40 mouse cellular contexts compared by ENCODE assay signal in genomic region chr11:98675829-98676363, GRCm38 (mm10). TPM values are rescaled to one million over a fixed set of nuclear protein-coding genes. Genes with fewer than 3 reads are reported as not detected.
"Had no signal": no experiment of that assay in that cellular context is flagged by ENCODE, and none has a peak within 500 bp of the region (broad histone marks: within the 10 kb centered on the region; RNA-seq: fewer than 3 reads in every experiment).

No protein-coding gene starts in this region.

- ATAC-seq: hindbrain, embryonic 16.5 days; inflammation-experienced regulatory T-cells, adult 6 months; intestine, embryonic 15.5 days; intestine, postnatal 0 days; liver, embryonic 12.5 days had no signal

- DNase-seq: gastrocnemius, postnatal 14 days; gastrocnemius, postnatal 36 days; heart, adult 18-20 months; heart, postnatal 14 days; heart, postnatal 36 days; kidney, adult 2 months; kidney, adult 9 months; kidney, postnatal 14 days; kidney, postnatal 36 days; layer of hippocampus, adult 9-11 months; layer of hippocampus, postnatal 36 days; left cerebral cortex, postnatal 4 days had no signal

- H3K36me3 ChIP-seq: heart, embryonic 10.5 days; heart, embryonic 12.5 days; heart, embryonic 15.5 days; hindbrain, embryonic 12.5 days; intestine, embryonic 15.5 days; kidney, embryonic 15.5 days; limb, embryonic 12.5 days; limb, embryonic 15.5 days; liver, embryonic 12.5 days had no signal

- H3K9me3 ChIP-seq: heart, embryonic 10.5 days; heart, embryonic 12.5 days; heart, embryonic 15.5 days; hindbrain, embryonic 12.5 days; intestine, embryonic 15.5 days; kidney, embryonic 15.5 days; limb, embryonic 12.5 days; limb, embryonic 15.5 days; liver, embryonic 12.5 days had no signal

- H3K4me1 ChIP-seq: heart, embryonic 15.5 days; hindbrain, embryonic 12.5 days; intestine, embryonic 15.5 days; limb, embryonic 12.5 days; limb, embryonic 15.5 days had no signal

- H3K27ac ChIP-seq: heart, embryonic 10.5 days; heart, embryonic 15.5 days; hindbrain, embryonic 12.5 days; hindbrain, embryonic 14.5 days; intestine, embryonic 15.5 days; kidney, embryonic 15.5 days; layer of hippocampus, adult 2 months; limb, embryonic 12.5 days; limb, embryonic 15.5 days; liver, embryonic 12.5 days; liver, embryonic 14.5 days had no signal

- H3K27me3 ChIP-seq: intestine, embryonic 15.5 days; limb, embryonic 15.5 days had no signal

- H3K4me2 ChIP-seq: heart, embryonic 12.5 days; heart, embryonic 15.5 days; hindbrain, embryonic 12.5 days; hindbrain, embryonic 14.5 days; intestine, embryonic 15.5 days; kidney, embryonic 15.5 days; limb, embryonic 12.5 days; limb, embryonic 15.5 days; liver, embryonic 12.5 days had no signal

- H3K9ac ChIP-seq: heart, embryonic 12.5 days; heart, embryonic 15.5 days; hindbrain, embryonic 12.5 days; hindbrain, embryonic 14.5 days; intestine, embryonic 15.5 days; kidney, embryonic 15.5 days; limb, embryonic 12.5 days; limb, embryonic 15.5 days; liver, embryonic 12.5 days; liver, embryonic 14.5 days had no signal

- H3K4me3 ChIP-seq: heart, embryonic 10.5 days; heart, embryonic 12.5 days; heart, embryonic 15.5 days; hindbrain, embryonic 12.5 days; intestine, embryonic 15.5 days; kidney, embryonic 15.5 days; layer of hippocampus, adult 2 months; limb, embryonic 12.5 days; limb, embryonic 15.5 days; liver, embryonic 12.5 days had no signal

RNA-seq across cellular contexts. Expression of gene Gsdma, which starts 11.7 kb away (rescaled TPM):
- total RNA-seq: heart, postnatal 14 days; heart, postnatal 36 days; hematopoietic stem cell, adult 5-6 weeks; layer of hippocampus, adult 2 months; layer of hippocampus, postnatal 14 days; layer of hippocampus, postnatal 36 days; left cerebral cortex, adult 8-10 months; left cerebral cortex, postnatal 25 days; left cerebral cortex, postnatal 4 days; liver, adult 2 months had no signal
- polyA plus RNA-seq: heart, embryonic 10.5 days; heart, embryonic 12.5 days; heart, embryonic 15.5 days; heart, postnatal 0 days; hindbrain, embryonic 12.5 days; hindbrain, embryonic 14.5 days; inflammation-experienced regulatory T-cells, adult 6 months; kidney, adult 2 months; limb, embryonic 12.5 days; liver, adult 2 months; liver, embryonic 12.5 days had no signal

RNA-seq across cellular contexts. Expression of gene Csf3, which starts 25.2 kb away (rescaled TPM):
- total RNA-seq: gastrocnemius, adult 18-20 months; gastrocnemius, adult 8-10 months; gastrocnemius, postnatal 14 days; gastrocnemius, postnatal 36 days; heart, adult 18-20 months; heart, adult 8-10 months; heart, postnatal 14 days; heart, postnatal 36 days; hematopoietic stem cell, adult 5-6 weeks; layer of hippocampus, adult 2 months; layer of hippocampus, postnatal 14 days; layer of hippocampus, postnatal 36 days; left cerebral cortex, adult 18-20 months; left cerebral cortex, adult 8-10 months; left cerebral cortex, postnatal 10 days; left cerebral cortex, postnatal 25 days; left cerebral cortex, postnatal 4 days; liver, adult 2 months had no signal
- polyA plus RNA-seq: heart, embryonic 10.5 days; heart, embryonic 12.5 days; heart, embryonic 15.5 days; heart, postnatal 0 days; hindbrain, embryonic 12.5 days; hindbrain, embryonic 14.5 days; hindbrain, embryonic 16.5 days; inflammation-experienced regulatory T-cells, adult 6 months; intestine, embryonic 15.5 days; kidney, adult 2 months; kidney, embryonic 15.5 days; limb, embryonic 12.5 days; liver, embryonic 12.5 days; liver, embryonic 14.5 days; liver, embryonic 16.5 days had no signal

RNA-seq across cellular contexts. Expression of gene Gsdma2, which starts 29.3 kb away (rescaled TPM):
- total RNA-seq: gastrocnemius, postnatal 14 days; heart, adult 18-20 months; heart, postnatal 36 days; hematopoietic stem cell, adult 5-6 weeks; layer of hippocampus, adult 2 months; layer of hippocampus, postnatal 14 days; layer of hippocampus, postnatal 36 days; left cerebral cortex, adult 18-20 months; left cerebral cortex, adult 8-10 months; left cerebral cortex, postnatal 10 days; left cerebral cortex, postnatal 25 days; left cerebral cortex, postnatal 4 days; liver, adult 2 months had no signal
- polyA plus RNA-seq: gonadal fat pad, adult 2 months; heart, embryonic 10.5 days; heart, embryonic 12.5 days; heart, embryonic 15.5 days; heart, postnatal 0 days; hindbrain, embryonic 12.5 days; hindbrain, embryonic 14.5 days; hindbrain, embryonic 16.5 days; inflammation-experienced regulatory T-cells, adult 6 months; kidney, adult 2 months; kidney, embryonic 15.5 days; limb, embryonic 12.5 days; limb, embryonic 15.5 days; liver, adult 2 months; liver, embryonic 12.5 days; liver, embryonic 14.5 days; liver, embryonic 16.5 days had no signal

RNA-seq across cellular contexts. Expression of gene Gsdma3, which starts 49.7 kb away (rescaled TPM):
- total RNA-seq: hematopoietic stem cell, adult 5-6 weeks; layer of hippocampus, adult 2 months; layer of hippocampus, postnatal 14 days; left cerebral cortex, adult 18-20 months; left cerebral cortex, postnatal 25 days; left cerebral cortex, postnatal 4 days; liver, adult 2 months had no signal
- polyA plus RNA-seq: gonadal fat pad, adult 2 months; heart, embryonic 10.5 days; heart, embryonic 12.5 days; heart, embryonic 15.5 days; heart, postnatal 0 days; hindbrain, embryonic 12.5 days; hindbrain, embryonic 14.5 days; hindbrain, embryonic 16.5 days; inflammation-experienced regulatory T-cells, adult 6 months; intestine, embryonic 15.5 days; intestine, postnatal 0 days; kidney, adult 2 months; kidney, embryonic 15.5 days; limb, embryonic 12.5 days; limb, embryonic 15.5 days; liver, adult 2 months; liver, embryonic 12.5 days; liver, embryonic 14.5 days; liver, embryonic 16.5 days had no signal
